Mouse (Mus musculus) intestine, embryonic 16.5 days (tissue): ENCODE results near the gene Olfr458. TPM values are rescaled to one million over a fixed set of nuclear protein-coding genes. Genes with fewer than 3 reads are reported as not detected.

ENCODE experiments used
- polyA plus RNA-seq: library from polyadenylated mRNA; unstranded; fragments of >200 nt; fragmentation: Nextera tagmentation; extraction: Ambion mirVana; gene quantifications from 2 replicates; pipeline ENCODE4 v1.2.1, GENCODE M21; 2015

Gene Olfr458
- polyA plus RNA-seq, 1 experiment from 2014 or later: not detected

Other genes starting within 250 kb of the Olfr458 start
- gene Tas2r144, start 249.9 kb downstream of the Olfr458 start, polyA plus RNA-seq: not detected in 2 replicates
- 27.4 and 27.7 TPM in 2 replicates for gene Gstk1, start 219.3 kb downstream of the Olfr458 start, polyA plus RNA-seq
- gene Tmem139, start 203.2 kb downstream of the Olfr458 start, polyA plus RNA-seq: 19.5 and 22.9 TPM in 2 replicates
- gene Casp2, start 200.2 kb downstream of the Olfr458 start, polyA plus RNA-seq: 39.5 and 39.9 TPM in 2 replicates
- gene Clcn1, start 178.5 kb downstream of the Olfr458 start, polyA plus RNA-seq: 0.20 and 0.23 TPM in 2 replicates
- 0.12 and 0.21 TPM in 2 replicates for gene Fam131b, start 140.6 kb downstream of the Olfr458 start, polyA plus RNA-seq
- 83.5 and 86.5 TPM in 2 replicates for gene Zyx, start 115.6 kb downstream of the Olfr458 start, polyA plus RNA-seq
- gene Epha1, start 91.9 kb downstream of the Olfr458 start, polyA plus RNA-seq: 10.0 and 11.3 TPM in 2 replicates
- gene Tas2r143, start 65.0 kb downstream of the Olfr458 start, polyA plus RNA-seq: not detected in 2 replicates
- gene Tas2r135, start 59.8 kb downstream of the Olfr458 start, polyA plus RNA-seq: not detected in 2 replicates
- gene Tas2r126, start 30.7 kb downstream of the Olfr458 start, polyA plus RNA-seq: not detected in 2 replicates
- gene Olfr457, start 11.1 kb upstream of the Olfr458 start, polyA plus RNA-seq: 0.04 TPM in 1 of 2 replicates, not detected in the other
- gene Olfr456, start 22.0 kb upstream of the Olfr458 start, polyA plus RNA-seq: not detected in 2 replicates
- gene Olfr455, start 82.4 kb upstream of the Olfr458 start, polyA plus RNA-seq: not detected in 2 replicates
- not detected in 2 replicates for gene Tcaf3, start 132.5 kb upstream of the Olfr458 start, polyA plus RNA-seq
- 5.4 and 5.6 TPM in 2 replicates for gene Tcaf2, start 180.1 kb upstream of the Olfr458 start, polyA plus RNA-seq
- gene Tcaf1, start 244.9 kb upstream of the Olfr458 start, polyA plus RNA-seq: 40.8 and 44.6 TPM in 2 replicates